Mouse (Mus musculus) forebrain, embryonic 11.5 days (tissue): ENCODE data around the gene Tfap2c. TPM values are rescaled to one million over a fixed set of nuclear protein-coding genes. Genes with fewer than 3 reads are reported as not detected.

Experiments used
- ATAC-seq: fragments of 200-750 bp; cut with Nextera tagmentation; replicated peaks from 2 replicates; pipeline ENCODE4 v1.8.0; 2017; ENCODE audit warnings: moderate TSS enrichment; ENCODE audit not compliant: low FRiP score
- DNase-seq: peaks from one replicate; pipeline ENCODE4 v3.0.0-alpha.2; 2017; ENCODE audit warnings: low spot score
- H3K27ac ChIP-seq: fragments of 300-500 bp; sonication (generic); 2 replicates; pipeline ENCODE4 v1.5.1; 2014; ENCODE audit warnings: low read depth, low read length
- H3K27me3 ChIP-seq: fragments of 300-500 bp; sonication (generic); 2 replicates; pipeline ENCODE4 v1.6.1; 2014; ENCODE audit warnings: mild to moderate bottlenecking, low read length, mixed read lengths; ENCODE audit not compliant: control insufficient read depth, insufficient read depth
- H3K36me3 ChIP-seq: fragments of 300-500 bp; sonication (generic); 2 replicates; pipeline ENCODE4 v1.6.1; 2014; ENCODE audit warnings: mild to moderate bottlenecking, low read length, moderate library complexity, mixed read lengths; ENCODE audit not compliant: control insufficient read depth, insufficient read depth
- H3K4me1 ChIP-seq: fragments of 300-500 bp; sonication (generic); replicated peaks from 2 replicates; pipeline ENCODE4 v1.6.1; 2014; ENCODE audit warnings: low read length, mixed read lengths; ENCODE audit not compliant: control insufficient read depth, insufficient read depth
- H3K4me2 ChIP-seq: fragments of 300-500 bp; sonication (generic); 2 replicates; pipeline ENCODE4 v1.6.1; 2014; ENCODE audit warnings: low read depth, mild to moderate bottlenecking, low read length, moderate library complexity, mixed read lengths; ENCODE audit not compliant: severe bottlenecking
- H3K4me3 ChIP-seq: fragments of 300-500 bp; sonication (generic); 2 replicates; pipeline ENCODE4 v1.5.1; 2014; ENCODE audit warnings: low read depth, low read length
- H3K9ac ChIP-seq: fragments of 300-500 bp; sonication (generic); 2 replicates; pipeline ENCODE4 v1.6.1; 2014; ENCODE audit warnings: low read length
- H3K9me3 ChIP-seq: fragments of 300-500 bp; sonication (generic); 2 replicates; pipeline ENCODE4 v1.6.1; 2016; ENCODE audit warnings: low read length, mixed read lengths; ENCODE audit not compliant: control insufficient read depth
- WGBS: fragments of 180-500 bp; shearing (Covaris S2); extraction: QIAGEN DNeasy Blood & Tissue Kit; methylation state at CpG from one replicate; pipeline ENCODE4 v1.1.7; 2014; 5-methylcytosine and 5-hydroxymethylcytosine counted together
- polyA plus RNA-seq: library from polyadenylated mRNA; unstranded; fragments of >200 nt; fragmentation: Nextera tagmentation; extraction: Ambion mirVana; gene quantifications from 2 replicates; pipeline ENCODE4 v1.2.1, GENCODE M21; 2014

Tfap2c gene
- polyA plus RNA-seq, 1 experiment from 2014 or later, result 46.5 TPM

DNA sequence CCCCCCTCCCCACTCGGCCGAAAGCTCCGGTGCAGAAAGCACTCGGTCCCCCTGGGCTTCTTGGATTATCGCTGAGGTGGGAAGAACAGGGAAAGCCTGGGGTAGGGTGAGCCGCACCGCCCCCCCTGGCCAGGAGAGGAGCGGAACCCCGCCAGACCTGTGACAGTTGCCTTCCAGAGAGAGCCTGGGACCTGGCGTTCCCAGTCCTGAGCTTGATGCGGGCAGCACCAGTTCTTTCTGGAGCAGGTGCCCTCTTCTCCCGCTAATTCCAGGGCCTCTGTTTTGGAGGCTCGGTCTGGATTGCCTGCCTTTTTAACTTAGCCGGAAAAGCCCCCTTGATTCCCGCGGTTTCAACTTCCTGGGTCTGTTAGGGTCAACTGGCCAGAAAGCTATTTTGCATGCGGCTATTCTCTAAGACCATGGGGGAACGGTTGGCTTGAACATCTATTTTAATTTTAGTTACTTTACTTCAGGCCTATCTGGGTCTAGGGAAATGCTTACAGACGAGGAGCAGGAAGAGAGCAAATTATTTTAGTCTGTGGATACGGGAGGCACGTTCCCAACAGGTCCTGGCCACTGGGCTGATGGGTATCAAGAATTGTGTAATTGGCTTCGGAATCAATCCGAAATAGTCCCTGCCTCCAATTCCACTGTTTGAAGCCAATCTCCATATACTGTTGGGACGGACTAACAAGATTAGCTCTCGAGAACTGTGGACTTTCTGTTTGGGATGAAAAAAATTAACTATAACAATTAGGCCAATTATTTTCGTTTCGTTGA is 1.4 kb upstream of the Tfap2c start:
- peak; percentile 78 for DNase-seq
- 2% methylated on average over 27 of the region's 27 CpGs for WGBS

DNA sequence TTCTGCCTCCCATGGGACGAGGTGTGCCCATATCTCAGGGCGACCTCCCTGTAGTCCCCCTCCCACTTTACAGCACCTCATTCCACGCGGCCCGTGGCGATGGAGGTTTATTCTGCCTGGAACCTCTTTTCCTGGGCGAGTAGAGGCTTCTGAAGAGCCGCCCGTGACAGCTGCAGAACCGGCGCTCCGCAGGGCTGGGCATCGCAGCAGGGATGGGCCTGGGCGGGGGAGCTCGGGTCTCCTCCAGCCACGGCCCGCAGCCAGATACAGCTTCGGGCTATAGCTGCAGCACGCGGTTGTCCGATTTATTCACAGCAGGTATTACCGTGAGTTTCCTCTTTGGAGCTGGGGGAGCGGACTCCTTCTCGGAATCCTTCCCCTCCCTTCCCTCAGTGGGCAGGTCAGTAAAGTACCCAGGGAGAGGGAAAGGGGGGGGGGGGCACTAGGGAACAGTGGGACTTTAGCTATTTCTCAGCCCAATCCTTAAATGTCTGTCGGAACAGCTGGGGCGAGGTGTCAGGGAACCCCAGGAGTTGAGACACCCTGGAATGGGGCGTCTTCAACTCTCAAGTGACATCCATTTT is 629 bp upstream of the Tfap2c start:
- Histone ChIP-seq H3K9ac (no peak overlapping the region), H3K27me3 (peaks cover 82% of the 10 kb centered on the region), H3K4me1 (peaks cover 31% of the 10 kb centered on the region), H3K36me3 (no peaks in the 10 kb centered on the region), H3K4me3 (peak overlapping the region; percentile 56; the same call in 1 of the 2 replicates), H3K27ac (no peak overlapping the region), H3K9me3 (no peaks in the 10 kb centered on the region), H3K4me2 (peak overlapping the region; percentile 79)
- ATAC-seq, result peak; percentile 26
- 1% methylated on average over 27 of the region's 27 CpGs for WGBS
- peak; percentile 75 for DNase-seq

More for the DNA sequence above, 1.4 kb upstream of the Tfap2c start:
- ATAC-seq, result no peak
- Histone ChIP-seq H3K27me3 (peaks cover 76% of the 10 kb centered on the region), H3K27ac (no peak overlapping the region), H3K4me2 (peak overlapping the region; percentile 51), H3K9ac (peak overlapping the region; percentile 6; the same call in 1 of the 2 replicates), H3K9me3 (no peaks in the 10 kb centered on the region), H3K36me3 (no peaks in the 10 kb centered on the region), H3K4me1 (peaks cover 27% of the 10 kb centered on the region), H3K4me3 (peak overlapping the region; percentile 21)

GRCm38 (mm10) chr2:172550364-172551080 is 1.1 kb downstream of the Tfap2c start:
- peak overlapping the region; percentile 79 for H3K4me2 ChIP-seq
- no peaks in the 10 kb centered on the region for H3K36me3 ChIP-seq
- H3K4me1 ChIP-seq, result peaks cover 39% of the 10 kb centered on the region
- H3K4me3 ChIP-seq, result peak overlapping the region; percentile 56
- H3K9ac ChIP-seq, result peak overlapping the region; percentile 77
- no peaks in the 10 kb centered on the region for H3K9me3 ChIP-seq
- peak overlapping the region; percentile 25; the same call in 1 of the 2 replicates for H3K27ac ChIP-seq
- peak; percentile 95 for DNase-seq
- ATAC-seq, result peak; percentile 63
- H3K27me3 ChIP-seq, result peaks cover 77% of the 10 kb centered on the region
- WGBS, result under 1% methylated on average over 62 of the region's 62 CpGs

DNA sequence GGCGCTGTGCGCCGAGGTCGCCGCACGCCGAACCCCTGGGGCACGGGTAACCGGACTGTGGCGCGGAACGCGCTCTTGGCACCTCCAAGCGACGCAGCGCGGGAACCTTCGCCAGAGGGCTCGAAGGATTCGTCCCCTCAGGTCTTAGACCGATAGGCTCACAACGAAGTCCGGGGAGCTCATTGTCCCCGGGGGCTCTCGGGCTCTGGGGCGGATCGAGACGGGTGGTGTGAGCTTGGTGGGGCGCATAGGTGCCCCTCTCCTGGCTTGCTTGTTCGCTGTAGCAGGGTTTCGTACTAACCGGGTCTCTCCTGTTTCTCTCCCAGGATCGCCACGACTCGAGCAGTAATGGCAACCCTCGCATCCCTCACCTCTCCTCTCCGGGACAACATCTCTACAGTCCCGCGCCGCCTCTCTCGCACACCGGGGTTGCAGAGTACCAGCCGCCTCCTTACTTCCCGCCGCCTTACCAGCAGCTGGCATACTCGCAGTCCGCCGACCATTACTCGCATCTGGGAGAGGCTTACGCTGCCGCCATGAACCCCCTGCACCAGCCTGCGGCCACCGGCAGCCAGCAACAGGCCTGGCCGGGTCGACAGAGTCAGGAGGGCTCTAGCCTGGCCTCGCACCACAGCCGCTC is 1.8 kb downstream of the Tfap2c start:
- Histone ChIP-seq H3K4me2 (peak overlapping the region; percentile 79), H3K9me3 (no peaks in the 10 kb centered on the region), H3K27ac (peak overlapping the region; percentile 25; the same call in 1 of the 2 replicates), H3K4me3 (peak overlapping the region; percentile 56), H3K9ac (peak overlapping the region; percentile 77), H3K4me1 (peaks cover 39% of the 10 kb centered on the region), H3K27me3 (peaks cover 70% of the 10 kb centered on the region), H3K36me3 (no peaks in the 10 kb centered on the region; the same call in 1 of the 2 replicates)
- WGBS, result under 1% methylated on average over 56 of the region's 57 CpGs
- ATAC-seq (no peak), DNase-seq (peak; percentile 75)

DNA sequence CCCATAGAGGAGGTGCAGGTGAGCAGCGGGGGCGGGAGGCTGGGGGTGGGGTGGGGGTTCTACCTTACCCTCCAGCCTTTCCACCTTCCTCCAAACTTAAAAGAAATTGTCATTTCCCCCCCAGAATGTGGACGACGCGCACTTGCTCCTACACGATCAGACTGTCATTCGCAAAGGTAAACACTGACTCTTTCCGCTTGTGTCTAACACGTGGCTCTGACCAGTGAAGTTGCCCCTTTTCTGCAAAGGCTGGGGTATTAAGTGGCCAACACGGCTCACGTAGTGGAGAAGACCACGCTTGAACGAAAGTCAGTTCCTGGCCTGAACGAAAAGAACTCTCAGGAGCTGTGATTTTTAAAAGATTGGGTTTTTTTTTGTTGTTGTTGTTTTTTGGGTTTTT is 2.5 kb downstream of the Tfap2c start:
- 3% methylated on average over 14 of the region's 14 CpGs for WGBS
- Histone ChIP-seq H3K4me1 (peaks cover 39% of the 10 kb centered on the region), H3K27ac (no peak overlapping the region)

DNA sequence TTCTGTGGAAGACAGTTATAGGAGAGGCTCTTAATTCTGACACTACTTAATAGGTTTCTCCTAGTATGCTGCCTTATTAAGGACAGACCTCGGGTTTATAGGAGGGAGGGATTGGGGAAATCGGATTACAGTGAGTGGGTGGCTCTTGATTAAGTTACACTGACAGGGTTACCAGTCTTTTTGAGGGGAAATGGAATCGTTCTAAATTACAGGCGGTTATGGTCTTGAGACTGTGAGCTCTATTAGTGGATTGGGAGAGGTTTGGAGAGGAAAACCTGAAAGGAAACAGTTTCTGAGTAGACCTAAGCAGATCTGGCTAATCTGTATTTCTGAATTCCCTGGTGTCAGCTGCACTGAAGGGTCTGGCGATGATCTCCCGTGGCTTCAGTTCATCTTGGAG is 3.3 kb downstream of the Tfap2c start:
- no peaks in the 10 kb centered on the region; the same call in 1 of the 2 replicates for H3K36me3 ChIP-seq
- under 1% methylated on average over 6 of the region's 6 CpGs for WGBS
- H3K27ac ChIP-seq, result no peak overlapping the region
- peaks cover 55% of the 10 kb centered on the region for H3K27me3 ChIP-seq
- H3K4me1 ChIP-seq, result peaks cover 32% of the 10 kb centered on the region
- no peak for ATAC-seq
- H3K4me2 ChIP-seq, result peak overlapping the region; percentile 79
- H3K9me3 ChIP-seq, result no peaks in the 10 kb centered on the region
- peak overlapping the region; percentile 25; the same call in 1 of the 2 replicates for H3K9ac ChIP-seq
- DNase-seq, result no peak
- peak overlapping the region; percentile 56 for H3K4me3 ChIP-seq

More for the DNA sequence above, 2.5 kb downstream of the Tfap2c start:
- H3K36me3 ChIP-seq, result no peaks in the 10 kb centered on the region; the same call in 1 of the 2 replicates
- no peak for ATAC-seq
- H3K9ac ChIP-seq, result peak overlapping the region; percentile 77
- DNase-seq, result no peak
- H3K27me3 ChIP-seq, result peaks cover 63% of the 10 kb centered on the region
- no peaks in the 10 kb centered on the region for H3K9me3 ChIP-seq
- H3K4me3 ChIP-seq, result peak overlapping the region; percentile 56
- H3K4me2 ChIP-seq, result peak overlapping the region; percentile 79

GRCm38 (mm10) chr2:172554211-172554610 is 4.8 kb downstream of the Tfap2c start:
- no peak for ATAC-seq
- H3K27me3 ChIP-seq, result peaks cover 40% of the 10 kb centered on the region
- no peaks in the 10 kb centered on the region for H3K9me3 ChIP-seq
- no peak overlapping the region for H3K9ac ChIP-seq
- no peak overlapping the region for H3K27ac ChIP-seq
- H3K4me1 ChIP-seq, result peaks cover 30% of the 10 kb centered on the region
- WGBS, result 61% methylated on average over 9 of the region's 9 CpGs
- DNase-seq, result no peak
- H3K4me3 ChIP-seq, result no peak overlapping the region
- H3K4me2 ChIP-seq, result peak overlapping the region; percentile 9; the same call in 1 of the 2 replicates
- H3K36me3 ChIP-seq, result no peaks in the 10 kb centered on the region; the same call in 1 of the 2 replicates
